Mouse (Mus musculus): ENCODE results near the gene 4930523C07Rik. TPM values are rescaled to one million over a fixed set of nuclear protein-coding genes. Genes with fewer than 3 reads are reported as not detected.

The 4930523C07Rik gene
- polyA plus RNA-seq, 1 experiment from 2014 or later, result 35.2 TPM

DNA sequence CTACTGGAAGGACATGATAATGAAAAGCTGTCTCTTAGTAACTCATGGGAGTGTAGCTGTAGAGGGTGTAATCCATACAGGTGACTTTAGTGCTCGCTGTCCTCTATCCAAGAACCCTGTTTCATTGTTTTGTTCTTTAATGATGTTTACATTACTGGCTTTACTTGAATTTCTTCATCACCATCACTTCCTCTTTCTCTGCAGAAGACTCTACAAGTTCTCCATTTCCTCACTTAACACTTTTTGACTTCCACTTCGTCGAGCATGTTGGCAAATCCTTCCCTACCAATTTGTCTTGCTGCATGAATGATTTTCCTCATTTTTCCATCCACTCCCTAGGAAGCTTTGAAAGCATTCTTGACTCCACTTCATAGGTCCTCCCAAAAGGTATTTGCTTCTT lies 31.1 kb upstream of the 4930523C07Rik start:
- Histone ChIP-seq H3K36me3 (ENCODE audit: insufficient read depth, low read length) (no peaks in the 10 kb centered on the region), H3K9ac (ENCODE audit: low read depth, low read length) (no peak overlapping the region), H3K4me2 (ENCODE audit: low read length) (no peak overlapping the region), H3K4me1 (replicated peaks; ENCODE audit: insufficient read depth, low read length) (no peaks in the 10 kb centered on the region), H3K4me3 (replicated peaks; ENCODE audit: low read depth, low read length) (no peak overlapping the region), H3K27ac (no peak overlapping the region), H3K9me3 (replicated peaks; ENCODE audit: low read length) (no peaks in the 10 kb centered on the region), H3K27me3 (ENCODE audit: insufficient read depth, low read length) (no peaks in the 10 kb centered on the region)
- ATAC-seq (replicated peaks; ENCODE audit: low FRiP score, low read depth), result no peak
- WGBS, result 65% methylated on average over 3 of the region's 3 CpGs
- no peak for TF ChIP-seq CTCF (IDR thresholded peaks at IDR 0.05; ENCODE audit: low read depth)
- no peak for DNase-seq (ENCODE audit: low spot score)

DNA sequence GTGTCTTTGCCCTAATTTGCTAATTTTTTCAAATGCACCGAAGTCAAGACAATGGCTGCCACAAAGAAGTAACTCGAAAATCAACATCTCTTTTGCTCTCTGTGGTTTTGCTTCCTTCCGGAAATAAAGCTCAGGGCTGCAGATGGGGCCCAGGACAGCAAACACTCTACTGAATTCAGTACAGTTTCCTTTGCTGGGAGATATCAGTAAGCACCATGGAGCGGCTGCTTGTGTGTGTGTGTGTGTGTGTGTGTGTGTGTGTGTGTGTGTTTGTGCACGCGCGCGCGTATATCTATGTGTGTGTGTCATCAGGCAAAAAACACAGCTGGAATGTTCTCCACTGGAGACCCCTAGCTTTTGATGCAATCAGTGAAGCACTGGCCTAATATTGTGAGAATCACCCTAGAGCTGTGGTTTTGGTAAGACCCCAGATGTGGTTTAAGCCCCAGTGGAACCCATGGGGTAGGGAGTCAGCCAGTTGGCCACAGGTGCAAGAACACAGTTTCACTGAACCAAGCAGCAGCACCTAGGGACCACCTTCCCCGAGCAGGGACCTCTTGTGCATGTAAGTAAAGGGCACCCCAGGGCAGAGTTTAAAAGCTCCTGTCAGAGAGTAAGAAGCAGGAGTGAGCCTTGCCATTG lies 19.7 kb upstream of the 4930523C07Rik start:
- Histone ChIP-seq H3K4me1 (replicated peaks; ENCODE audit: insufficient read depth, low read length) (no peaks in the 10 kb centered on the region), H3K27me3 (ENCODE audit: insufficient read depth, low read length) (no peaks in the 10 kb centered on the region), H3K9ac (ENCODE audit: low read depth, low read length) (no peak overlapping the region), H3K27ac (no peak overlapping the region), H3K4me3 (replicated peaks; ENCODE audit: low read depth, low read length) (no peak overlapping the region), H3K4me2 (ENCODE audit: low read length) (no peak overlapping the region), H3K9me3 (replicated peaks; ENCODE audit: low read length) (no peaks in the 10 kb centered on the region), H3K36me3 (ENCODE audit: insufficient read depth, low read length) (no peaks in the 10 kb centered on the region)
- ATAC-seq (replicated peaks; ENCODE audit: low FRiP score, low read depth) (no peak), DNase-seq (ENCODE audit: low spot score) (no peak)
- no peak for TF ChIP-seq CTCF (IDR thresholded peaks at IDR 0.05; ENCODE audit: low read depth)
- 86% methylated on average over 10 of the region's 10 CpGs for WGBS

DNA sequence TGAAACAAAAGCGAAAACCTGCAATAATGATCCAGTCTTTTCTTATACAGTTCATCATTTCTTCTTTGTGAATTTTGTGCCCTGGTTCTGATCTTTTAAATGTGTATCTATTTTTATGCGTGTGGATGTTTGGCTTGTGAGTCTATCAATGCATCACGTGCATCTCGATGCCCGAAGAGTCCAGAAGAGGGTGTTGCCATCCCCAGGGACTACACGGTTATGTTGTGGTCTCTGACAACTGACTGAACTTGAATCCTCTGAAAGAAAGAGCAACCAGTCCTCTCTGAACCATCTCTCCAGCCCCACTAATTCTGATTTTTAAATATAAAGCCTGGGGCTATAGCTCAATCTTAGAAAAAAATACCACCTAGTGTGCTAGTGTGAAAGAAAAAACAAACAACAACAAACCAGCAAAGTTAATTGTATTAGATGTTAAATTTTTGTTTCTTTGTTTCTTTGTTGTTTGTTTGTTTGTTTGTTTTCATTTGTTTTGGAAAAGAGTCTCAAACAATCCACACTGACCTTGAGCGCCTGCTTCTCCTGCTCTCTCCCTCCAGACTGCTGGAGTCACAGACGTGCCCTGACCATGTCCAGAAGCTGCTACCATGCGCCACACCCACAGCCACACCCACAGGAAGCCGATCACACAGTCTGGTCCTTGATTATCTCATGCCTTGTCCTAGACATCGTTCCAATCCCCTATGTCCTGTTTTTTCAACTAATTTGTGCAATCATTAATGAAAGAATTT lies 18.9 kb upstream of the 4930523C07Rik start:
- WGBS, result 63% methylated on average over 11 of the region's 11 CpGs
- no peaks in the 10 kb centered on the region for H3K36me3 ChIP-seq (ENCODE audit: insufficient read depth, low read length)
- DNase-seq (ENCODE audit: low spot score) (no peak), ATAC-seq (replicated peaks; ENCODE audit: low FRiP score, low read depth) (no peak)
- no peaks in the 10 kb centered on the region for H3K9me3 ChIP-seq (replicated peaks; ENCODE audit: low read length)
- no peak overlapping the region for H3K27ac ChIP-seq
- no peak overlapping the region for H3K4me2 ChIP-seq (ENCODE audit: low read length)
- H3K4me3 ChIP-seq (replicated peaks; ENCODE audit: low read depth, low read length), result no peak overlapping the region
- no peaks in the 10 kb centered on the region for H3K4me1 ChIP-seq (replicated peaks; ENCODE audit: insufficient read depth, low read length)
- H3K27me3 ChIP-seq (ENCODE audit: insufficient read depth, low read length), result no peaks in the 10 kb centered on the region
- no peak for TF ChIP-seq CTCF (IDR thresholded peaks at IDR 0.05; ENCODE audit: low read depth)
- no peak overlapping the region for H3K9ac ChIP-seq (ENCODE audit: low read depth, low read length)

DNA sequence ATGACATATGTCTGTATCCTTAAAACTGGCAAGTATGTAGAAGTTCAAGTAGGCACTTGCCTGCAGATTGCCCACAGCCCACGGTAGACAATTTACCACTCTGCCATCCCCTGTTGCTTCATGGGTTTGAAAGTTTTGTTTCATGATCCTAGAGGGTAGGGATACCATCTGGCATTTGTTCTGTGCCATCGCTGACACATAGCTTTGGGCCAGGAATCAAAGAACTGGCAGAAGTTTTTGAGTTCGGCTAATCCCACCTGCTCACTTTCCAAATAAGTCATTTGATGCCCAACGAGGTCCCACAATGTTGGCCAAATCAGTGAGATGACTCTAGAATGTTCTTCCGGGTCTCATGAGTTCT lies 18.3 kb upstream of the 4930523C07Rik start:
- H3K4me1 ChIP-seq (replicated peaks; ENCODE audit: insufficient read depth, low read length), result no peaks in the 10 kb centered on the region
- H3K27me3 ChIP-seq (ENCODE audit: insufficient read depth, low read length), result no peaks in the 10 kb centered on the region
- no peaks in the 10 kb centered on the region for H3K9me3 ChIP-seq (replicated peaks; ENCODE audit: low read length)
- no peak overlapping the region for H3K4me2 ChIP-seq (ENCODE audit: low read length)
- DNase-seq (ENCODE audit: low spot score) (no peak), ATAC-seq (replicated peaks; ENCODE audit: low FRiP score, low read depth) (no peak)
- no peak overlapping the region for H3K9ac ChIP-seq (ENCODE audit: low read depth, low read length)
- no peaks in the 10 kb centered on the region for H3K36me3 ChIP-seq (ENCODE audit: insufficient read depth, low read length)
- no peak overlapping the region for H3K4me3 ChIP-seq (replicated peaks; ENCODE audit: low read depth, low read length)
- WGBS, result 84% methylated on average over 5 of the region's 5 CpGs
- no peak for TF ChIP-seq CTCF (IDR thresholded peaks at IDR 0.05; ENCODE audit: low read depth)
- no peak overlapping the region for H3K27ac ChIP-seq

DNA sequence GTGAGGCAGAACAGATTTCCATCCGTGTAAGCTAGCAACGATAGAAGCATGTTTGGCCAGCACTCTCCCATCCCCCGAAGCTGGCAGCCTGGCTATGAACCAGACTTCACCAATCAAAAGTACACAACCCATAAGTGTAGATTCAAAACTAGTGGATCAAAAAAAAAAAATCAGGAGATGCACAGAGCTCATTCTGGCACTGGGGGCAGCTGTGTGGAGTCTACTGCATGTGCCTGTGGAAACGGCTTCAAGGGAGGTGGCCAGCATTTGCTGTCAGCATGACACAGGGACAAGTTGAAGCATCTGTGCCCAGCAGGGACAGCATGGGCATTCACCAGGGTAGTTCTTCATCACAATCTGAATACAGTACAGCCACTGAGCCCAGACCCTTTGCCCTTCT lies 16.2 kb upstream of the 4930523C07Rik start:
- H3K4me1 ChIP-seq (replicated peaks; ENCODE audit: insufficient read depth, low read length), result no peaks in the 10 kb centered on the region
- WGBS, result 57% methylated on average over 4 of the region's 4 CpGs
- H3K4me3 ChIP-seq (replicated peaks; ENCODE audit: low read depth, low read length), result no peak overlapping the region
- H3K36me3 ChIP-seq (ENCODE audit: insufficient read depth, low read length), result no peaks in the 10 kb centered on the region
- no peak for ATAC-seq (replicated peaks; ENCODE audit: low FRiP score, low read depth)
- no peak overlapping the region for H3K4me2 ChIP-seq (ENCODE audit: low read length)
- no peak for TF ChIP-seq CTCF (IDR thresholded peaks at IDR 0.05; ENCODE audit: low read depth)
- no peak overlapping the region for H3K27ac ChIP-seq
- H3K9me3 ChIP-seq (replicated peaks; ENCODE audit: low read length), result no peaks in the 10 kb centered on the region
- DNase-seq (ENCODE audit: low spot score), result no peak
- no peak overlapping the region for H3K9ac ChIP-seq (ENCODE audit: low read depth, low read length)
- H3K27me3 ChIP-seq (ENCODE audit: insufficient read depth, low read length), result no peaks in the 10 kb centered on the region

DNA sequence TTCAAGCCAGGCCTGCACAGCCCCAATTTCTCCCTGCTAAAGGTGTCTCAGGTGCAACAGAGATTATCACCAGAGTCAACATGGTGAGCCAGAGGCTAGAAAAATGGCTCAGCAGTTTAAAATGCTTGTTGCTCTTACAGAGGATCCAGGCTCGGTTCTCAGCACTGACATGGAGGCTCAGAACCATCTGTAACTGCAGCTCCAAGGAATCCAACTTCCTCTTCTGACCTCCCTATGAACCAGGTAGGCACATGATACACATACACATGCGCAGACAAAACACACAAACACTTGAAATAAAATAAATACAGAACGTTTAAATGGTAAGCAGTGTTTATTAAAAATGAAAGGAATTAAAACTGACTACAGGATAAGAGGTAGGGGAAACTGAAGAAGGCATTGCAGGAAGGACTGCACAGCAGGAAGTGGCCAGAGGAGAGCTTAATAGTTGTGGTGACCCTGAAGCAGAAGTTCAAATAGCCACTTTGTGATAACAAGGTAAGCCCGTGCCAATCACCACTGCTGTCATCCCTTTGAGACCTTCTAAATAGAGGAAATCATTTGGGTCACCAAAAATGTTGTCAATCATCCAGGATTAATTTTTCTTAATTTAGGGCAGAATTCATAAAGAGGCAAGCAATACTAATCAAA lies 10.1 kb upstream of the 4930523C07Rik start:
- no peak for TF ChIP-seq CTCF (IDR thresholded peaks at IDR 0.05; ENCODE audit: low read depth)
- DNase-seq (ENCODE audit: low spot score) (no peak), ATAC-seq (replicated peaks; ENCODE audit: low FRiP score, low read depth) (no peak)
- no peak overlapping the region for H3K27ac ChIP-seq
- no peaks in the 10 kb centered on the region for H3K9me3 ChIP-seq (replicated peaks; ENCODE audit: low read length)
- peaks cover 6% of the 10 kb centered on the region; the same call in 1 of the 2 replicates for H3K4me1 ChIP-seq (replicated peaks; ENCODE audit: insufficient read depth, low read length)
- H3K9ac ChIP-seq (ENCODE audit: low read depth, low read length), result no peak overlapping the region
- H3K4me2 ChIP-seq (ENCODE audit: low read length), result no peak overlapping the region
- H3K36me3 ChIP-seq (ENCODE audit: insufficient read depth, low read length), result no peaks in the 10 kb centered on the region
- no peak overlapping the region for H3K4me3 ChIP-seq (replicated peaks; ENCODE audit: low read depth, low read length)
- H3K27me3 ChIP-seq (ENCODE audit: insufficient read depth, low read length), result no peaks in the 10 kb centered on the region
- 78% methylated on average over 4 of the region's 4 CpGs for WGBS

All from kidney, postnatal 0 days (tissue).